Mouse (Mus musculus) cortical plate, adult 2 months (tissue): ENCODE results near the gene Hist2h2ac.

Experiments used
- CTCF ChIP-seq: fragments of 200-500 bp; IDR thresholded peaks from 2 replicates; pipeline ENCODE4 v1.5.1; 2011; ENCODE audit warnings: mild to moderate bottlenecking, control low read depth, low read length; ENCODE audit not compliant: insufficient read depth; ENCODE audit errors: extremely low read depth
- POLR2A ChIP-seq: fragments of 200-500 bp; IDR thresholded peaks from 2 replicates; pipeline ENCODE4 v1.6.1; 2011; ENCODE audit warnings: mild to moderate bottlenecking, low read length, control low read depth; ENCODE audit not compliant: insufficient read depth; ENCODE audit errors: extremely low read depth

GRCm38 (mm10) chr3:96257190-96257589 is 36.5 kb upstream of the Hist2h2ac start:
- no peak for TF ChIP-seq CTCF
- no peak for TF ChIP-seq POLR2A
